Mouse (Mus musculus): ENCODE measurements around the gene Camta1.

GRCm38 (mm10) chr4:151310056-151310685 lies 551.5 kb downstream of the Camta1 start:
- no peak for TF ChIP-seq CTCF (IDR thresholded peaks at IDR 0.05; ENCODE audit: low read depth)
- TF ChIP-seq EP300 (IDR thresholded peaks at IDR 0.05; ENCODE audit: low read depth): no peak
